Mouse (Mus musculus) limb, embryonic 10.5 days (tissue): ENCODE results near the gene Farsa. TPM values are rescaled to one million over a fixed set of nuclear protein-coding genes. Genes with fewer than 3 reads are reported as not detected.

ENCODE experiments used
- DNase-seq: peaks from one replicate; pipeline ENCODE4 v3.0.0-alpha.2; 2017; ENCODE audit warnings: low spot score
- H3K27ac ChIP-seq: fragments of 300-500 bp; sonication (generic); 2 replicates; pipeline ENCODE4 v1.5.1; 2016; ENCODE audit warnings: mild to moderate bottlenecking
- H3K27me3 ChIP-seq: fragments of 300-500 bp; sonication (generic); 2 replicates; pipeline ENCODE4 v1.6.1; 2016; ENCODE audit warnings: low read depth, mild to moderate bottlenecking; ENCODE audit not compliant: poor library complexity, severe bottlenecking
- H3K36me3 ChIP-seq: fragments of 300-500 bp; sonication (generic); 2 replicates; pipeline ENCODE4 v1.6.1; 2016; ENCODE audit warnings: mild to moderate bottlenecking, moderate library complexity
- H3K4me1 ChIP-seq: fragments of 300-500 bp; sonication (generic); 2 replicates; pipeline ENCODE4 v1.6.1; 2016
- H3K4me3 ChIP-seq: fragments of 300-500 bp; sonication (generic); 2 replicates; pipeline ENCODE4 v1.5.1; 2016; ENCODE audit warnings: mild to moderate bottlenecking, moderate library complexity
- H3K9me3 ChIP-seq: fragments of 300-500 bp; sonication (generic); replicated peaks from 2 replicates; pipeline ENCODE4 v1.6.1; 2016; ENCODE audit warnings: mild to moderate bottlenecking
- WGBS: fragments of 180-500 bp; shearing (Covaris S2); methylation state at CpG from one replicate; pipeline ENCODE4 v1.1.7; 2016; 5-methylcytosine and 5-hydroxymethylcytosine counted together
- microRNA-seq: library from miRNA; unstranded; fragments of <30 nt; microRNA quantifications from one replicate; pipeline ENCODE4, GENCODE M21; 2017
- polyA plus RNA-seq: library from polyadenylated mRNA; unstranded; fragments of >200 nt; fragmentation: Nextera tagmentation; extraction: Ambion mirVana; gene quantifications from 2 replicates; pipeline ENCODE4 v1.2.1, GENCODE M21; 2016

Gene Farsa
- polyA plus RNA-seq, 1 experiment from 2014 or later: 149 TPM

- Histone ChIP-seq H3K36me3 (0 out of 2 replicates have a peak, but pooled peaks cover 5% of the 10 kb centered on the region), H3K4me3 (peak overlapping the region; percentile 52), H3K27me3 (peaks cover 83% of the 10 kb centered on the region), H3K9me3 (no peaks in the 10 kb centered on the region), H3K4me1 (peaks cover 32% of the 10 kb centered on the region), H3K27ac (no peak overlapping the region)
- WGBS: 83% methylated on average over 9 of the region's 9 CpGs
- DNase-seq: no peak
These were observed 55.1 kb downstream of the Farsa start for GRCm38 (mm10) chr8:84911854-84912253.

- Histone ChIP-seq H3K9me3 (no peaks in the 10 kb centered on the region), H3K27ac (no peak overlapping the region), H3K27me3 (peaks cover 88% of the 10 kb centered on the region), H3K4me3 (peak overlapping the region; percentile 52), H3K36me3 (0 out of 2 replicates have a peak, but pooled peaks cover 5% of the 10 kb centered on the region), H3K4me1 (peaks cover 32% of the 10 kb centered on the region)
- no peak for DNase-seq
- WGBS: 18% methylated on average over 27 of the region's 27 CpGs
These were observed 55.6 kb downstream of the Farsa start for GRCm38 (mm10) chr8:84912391-84912790.

- peaks cover 31% of the 10 kb centered on the region for H3K4me1 ChIP-seq
- peak overlapping the region; percentile 52 for H3K4me3 ChIP-seq
- H3K27me3 ChIP-seq: peaks cover 95% of the 10 kb centered on the region
- 2% methylated on average over 55 of the region's 55 CpGs for WGBS
- H3K27ac ChIP-seq: no peak overlapping the region
- H3K36me3 ChIP-seq: 0 out of 2 replicates have a peak, but pooled peaks cover 5% of the 10 kb centered on the region
- peak; percentile 78 for DNase-seq
- H3K9me3 ChIP-seq: no peaks in the 10 kb centered on the region
These were observed 56.2 kb downstream of the Farsa start for GRCm38 (mm10) chr8:84912895-84913501.

GRCm38 (mm10) chr8:84913502-84913900, 56.7 kb downstream of the Farsa start:
- Histone ChIP-seq H3K4me3 (peak overlapping the region; percentile 52), H3K4me1 (peaks cover 29% of the 10 kb centered on the region), H3K36me3 (0 out of 2 replicates have a peak, but pooled peaks cover 5% of the 10 kb centered on the region), H3K9me3 (no peaks in the 10 kb centered on the region), H3K27me3 (peaks cover 100% of the 10 kb centered on the region), H3K27ac (no peak overlapping the region)
- 19% methylated on average over 9 of the region's 9 CpGs for WGBS
- DNase-seq: no peak

- Histone ChIP-seq H3K4me3 (no peak overlapping the region), H3K4me1 (peaks cover 28% of the 10 kb centered on the region), H3K9me3 (no peaks in the 10 kb centered on the region), H3K27me3 (peaks cover 100% of the 10 kb centered on the region), H3K27ac (no peak overlapping the region), H3K36me3 (0 out of 2 replicates have a peak, but pooled peaks cover 5% of the 10 kb centered on the region)
- DNase-seq: no peak
- WGBS: 38% methylated on average over 4 of the region's 4 CpGs
These were observed 57.2 kb downstream of the Farsa start for GRCm38 (mm10) chr8:84913960-84914359.

DNA sequence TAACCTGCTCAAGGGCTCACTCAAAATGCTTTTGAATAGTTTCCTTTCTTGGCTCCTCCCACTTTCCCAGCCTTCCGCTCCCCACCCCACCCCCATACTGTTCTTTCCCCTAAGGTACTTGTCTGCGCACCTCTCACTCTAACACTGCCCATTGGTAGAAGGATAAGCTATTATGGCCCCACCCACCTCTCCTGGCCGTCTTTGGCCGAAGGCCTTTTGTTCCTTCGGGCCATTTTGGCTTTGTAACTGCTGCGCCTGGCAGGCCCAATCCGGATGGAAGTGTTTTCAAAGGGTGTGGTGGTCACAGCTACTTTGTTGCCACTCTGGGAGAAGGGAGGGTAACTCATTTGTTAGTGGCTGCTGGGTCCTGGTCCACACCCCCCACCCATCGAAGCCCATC, 58.5 kb downstream of the Farsa start:
- 88% methylated on average over 8 of the region's 8 CpGs for WGBS
- Histone ChIP-seq H3K9me3 (no peaks in the 10 kb centered on the region), H3K27ac (no peak overlapping the region), H3K27me3 (peaks cover 99% of the 10 kb centered on the region), H3K36me3 (0 out of 2 replicates have a peak, but pooled peaks cover 5% of the 10 kb centered on the region), H3K4me3 (no peak overlapping the region), H3K4me1 (peaks cover 17% of the 10 kb centered on the region)
- no peak for DNase-seq

GRCm38 (mm10) chr8:84917781-84918180, 61.0 kb downstream of the Farsa start:
- peaks cover 8% of the 10 kb centered on the region for H3K4me1 ChIP-seq
- WGBS: 26% methylated on average over 20 of the region's 20 CpGs
- no peak for DNase-seq
- H3K36me3 ChIP-seq: no peaks in the 10 kb centered on the region
- H3K9me3 ChIP-seq: no peaks in the 10 kb centered on the region
- H3K4me3 ChIP-seq: no peak overlapping the region
- no peak overlapping the region for H3K27ac ChIP-seq
- H3K27me3 ChIP-seq: peaks cover 85% of the 10 kb centered on the region

DNA sequence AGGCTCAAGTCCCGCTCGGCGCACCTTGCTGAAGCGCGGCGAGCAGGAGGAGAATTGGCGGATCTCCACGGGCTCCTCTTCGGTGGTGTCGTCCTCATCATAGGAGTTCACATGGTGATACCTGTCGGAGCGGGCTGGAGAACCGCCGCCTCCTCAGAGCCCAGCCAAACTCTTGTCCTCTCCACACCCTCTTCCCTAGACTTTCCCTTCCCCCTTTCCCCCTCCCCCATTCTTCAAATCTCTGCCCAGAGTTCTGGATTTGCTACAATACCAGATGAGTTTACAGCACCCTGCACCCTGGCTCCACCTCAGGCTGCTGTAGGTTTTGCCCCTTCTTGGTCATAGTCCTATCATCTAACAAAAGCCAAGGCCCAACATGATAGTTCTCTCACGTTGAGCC, 61.9 kb downstream of the Farsa start:
- no peak overlapping the region for H3K27ac ChIP-seq
- peaks cover 79% of the 10 kb centered on the region for H3K27me3 ChIP-seq
- no peaks in the 10 kb centered on the region for H3K9me3 ChIP-seq
- H3K36me3 ChIP-seq: no peaks in the 10 kb centered on the region
- no peak for DNase-seq
- no peak overlapping the region for H3K4me3 ChIP-seq
- 92% methylated on average over 15 of the region's 15 CpGs for WGBS
- no peaks in the 10 kb centered on the region; the same call in 1 of the 2 replicates for H3K4me1 ChIP-seq

Small RNAs within 50 kb of the gene (microRNA-seq; reads per million reads assigned to microRNA genes)
- 4.1 reads per million, percentile 6 among the genes with 10 or more reads in this experiment for gene Mir7069

Other genes with a start within 250 kb of the Farsa start
- 199 and 229 TPM in 2 replicates for gene Ier2, start 194.1 kb upstream of the Farsa start, polyA plus RNA-seq
- gene Trmt1, start 170.7 kb upstream of the Farsa start, polyA plus RNA-seq: 71.7 and 79.3 TPM in 2 replicates
- gene Nacc1, start 169.1 kb upstream of the Farsa start, polyA plus RNA-seq: 31.7 and 32.0 TPM in 2 replicates
- 4.6 and 4.7 TPM in 2 replicates for gene Lyl1, start 155.5 kb upstream of the Farsa start, polyA plus RNA-seq
- gene G430095P16Rik, start 134.0 kb upstream of the Farsa start, polyA plus RNA-seq: 3.7 and 8.1 TPM in 2 replicates
- gene Nfix, start 56.6 kb upstream of the Farsa start, polyA plus RNA-seq: 0.24 and 2.1 TPM in 2 replicates
- 1.9 and 2.7 TPM in 2 replicates for gene Dand5, start 34.2 kb upstream of the Farsa start, polyA plus RNA-seq
- gene Gadd45gip1, start 25.5 kb upstream of the Farsa start, polyA plus RNA-seq: 51.7 and 54.4 TPM in 2 replicates
- 119 and 122 TPM in 2 replicates for gene Rad23a, start 16.3 kb upstream of the Farsa start, polyA plus RNA-seq
- 820 and 843 TPM in 2 replicates for gene Calr, start 10.1 kb upstream of the Farsa start, polyA plus RNA-seq
- gene Syce2, start 15.1 kb downstream of the Farsa start, polyA plus RNA-seq: 92.8 and 99.5 TPM in 2 replicates
- 44.5 and 54.2 TPM in 2 replicates for gene Gcdh, start 36.9 kb downstream of the Farsa start, polyA plus RNA-seq
- 14.0 and 18.7 TPM in 2 replicates for gene Klf1, start 44.9 kb downstream of the Farsa start, polyA plus RNA-seq
- gene Dnase2a, start 51.6 kb downstream of the Farsa start, polyA plus RNA-seq: 6.4 and 8.2 TPM in 2 replicates
- 0.09 and 0.16 TPM in 2 replicates for gene Mast1, start 80.4 kb downstream of the Farsa start, polyA plus RNA-seq
- 0.44 and 0.58 TPM in 2 replicates for gene Rtbdn, start 90.0 kb downstream of the Farsa start, polyA plus RNA-seq
- not detected in 2 replicates for gene Gm49661, start 112.4 kb downstream of the Farsa start, polyA plus RNA-seq
- 1,175 and 1,260 TPM in 2 replicates for gene Prdx2, start 112.6 kb downstream of the Farsa start, polyA plus RNA-seq
- gene Rnaseh2a, start 112.8 kb downstream of the Farsa start, polyA plus RNA-seq: 156 and 168 TPM in 2 replicates
- gene Junb, start 121.7 kb downstream of the Farsa start, polyA plus RNA-seq: 9.9 and 14.4 TPM in 2 replicates
- gene Hook2, start 133.6 kb downstream of the Farsa start, polyA plus RNA-seq: 16.0 and 19.1 TPM in 2 replicates
- gene Best2, start 157.5 kb downstream of the Farsa start, polyA plus RNA-seq: not detected in 2 replicates
- gene Asna1, start 168.3 kb downstream of the Farsa start, polyA plus RNA-seq: 161 and 163 TPM in 2 replicates
- gene Trir, start 169.8 kb downstream of the Farsa start, polyA plus RNA-seq: 138 and 157 TPM in 2 replicates
- gene Tnpo2, start 179.9 kb downstream of the Farsa start, polyA plus RNA-seq: 28.1 and 28.4 TPM in 2 replicates
- 19.9 and 23.1 TPM in 2 replicates for gene Fbxw9, start 203.1 kb downstream of the Farsa start, polyA plus RNA-seq
- gene Gm5741, start 211.0 kb downstream of the Farsa start, polyA plus RNA-seq: 0.79 TPM in 1 of 2 replicates, not detected in the other
- 70.2 and 79.0 TPM in 2 replicates for gene Dhps, start 214.8 kb downstream of the Farsa start, polyA plus RNA-seq
- 109 and 116 TPM in 2 replicates for gene Wdr83os, start 223.8 kb downstream of the Farsa start, polyA plus RNA-seq
- gene Wdr83, start 224.3 kb downstream of the Farsa start, polyA plus RNA-seq: 62.5 and 66.4 TPM in 2 replicates
- 22.4 and 25.2 TPM in 2 replicates for gene Man2b1, start 226.3 kb downstream of the Farsa start, polyA plus RNA-seq